8 mouse cellular contexts compared by ENCODE assay signal in genomic region chr9:59616622-59617306, GRCm38 (mm10). TPM values are rescaled to one million over a fixed set of nuclear protein-coding genes. Genes with fewer than 3 reads are reported as not detected.
A peak's percentile ranks its signal among the peaks of the same experiment; 100 is the strongest.
DNase-seq lines count a peak whose midpoint lies in the region; ATAC-seq and TF ChIP-seq lines count a peak whose summit lies in the region.

Gene Parp6 (plus strand): TSS chr9:59617284.

- WGBS in hindbrain, postnatal 0 days = 2% methylated on average over 36 of the region's 36 CpGs

- TF ChIP-seq CTCF in gastrocnemius, adult 2 months (IDR thresholded peaks at IDR 0.05) = peak; percentile 37
- peak; percentile 45 for TF ChIP-seq CTCF in hindbrain, postnatal 0 days (IDR thresholded peaks at IDR 0.05; ENCODE audit: low read depth)
- peak; percentile 28 for TF ChIP-seq CTCF in left cerebral cortex, adult 2 months (IDR thresholded peaks at IDR 0.05)

- peak within 1 kb of the TSS; percentile 96 for H3K4me3 ChIP-seq in gastrocnemius, adult 2 months
- peak within 1 kb of the TSS; percentile 72 for H3K4me3 ChIP-seq in hindbrain, postnatal 0 days (ENCODE audit: low read length)
- H3K4me3 ChIP-seq in left cerebral cortex, adult 2 months = peak within 1 kb of the TSS; percentile 84

- DNase-seq in ZHBTc4 (ENCODE audit: low read depth, low spot score) = peak; percentile 99
- DNase-seq in gastrocnemius, adult 2 months = peak; percentile 100
- peak; percentile 100 for DNase-seq in hindbrain, postnatal 0 days (ENCODE audit: low spot score)
- peak; percentile 100 for DNase-seq in left cerebral cortex, adult 2 months (ENCODE audit: extremely low spot score in 1 of 2, low spot score in 2 of 2)
- DNase-seq in right cerebral cortex, adult 2 months (ENCODE audit: low spot score in 2 of 2) = peak; percentile 99 to 100
- peak; percentile 100 for DNase-seq in urinary bladder, postnatal 14 days (ENCODE audit: low spot score)

- peak within 1 kb of the TSS; percentile 72 for H3K4me2 ChIP-seq in hindbrain, postnatal 0 days (ENCODE audit: low read depth, low read length)

- peak within 1 kb of the TSS; percentile 95 for H3K27ac ChIP-seq in gastrocnemius, adult 2 months
- peak within 1 kb of the TSS; percentile 87 for H3K27ac ChIP-seq in hindbrain, postnatal 0 days
- H3K27ac ChIP-seq in left cerebral cortex, adult 2 months = peak within 1 kb of the TSS; percentile 86

- no peaks in the 10 kb centered on the region for H3K27me3 ChIP-seq in hindbrain, postnatal 0 days (ENCODE audit: insufficient read depth, low read length)

- H3K9me3 ChIP-seq in hindbrain, postnatal 0 days (ENCODE audit: low read length) = no peaks in the 10 kb centered on the region

- intact Hi-C loops in gastrocnemius, adult 2 months (cut with DNase I) = loop anchor here (5.0 kb wide), 1 partner anchor 41 kb away; the partner anchor contains the start of gene Pkm
- intact Hi-C loops in left cerebral cortex, adult 2 months (cut with DNase I) = loop anchor here (2.0 kb wide), 1 partner anchor 40 kb away; the partner anchor contains the start of gene Pkm

- peaks cover 6% of the 10 kb centered on the region; the same call in 1 of the 2 replicates for H3K4me1 ChIP-seq in hindbrain, postnatal 0 days (ENCODE audit: insufficient read depth, low read length)

- H3K36me3 ChIP-seq in hindbrain, postnatal 0 days (ENCODE audit: insufficient read depth, low read length) = no peaks in the 10 kb centered on the region

- peak; percentile 97 for ATAC-seq in common myeloid progenitor, adult 5-6 weeks (replicated peaks; ENCODE audit: low read depth, poor library complexity, severe bottlenecking)
- ATAC-seq in hindbrain, postnatal 0 days = peak; percentile 98
- ATAC-seq in megakaryocyte, adult 5-6 weeks (ENCODE audit: poor library complexity, severe bottlenecking) = peak; percentile 96

- H3K9ac ChIP-seq in hindbrain, postnatal 0 days (replicated peaks; ENCODE audit: low read length) = peak within 1 kb of the TSS; percentile 66

RNA-seq across cellular contexts. Expression of gene Parp6, which starts in this region (rescaled TPM):
- total RNA-seq in common myeloid progenitor, adult 5-6 weeks (2017) = 23.0 and 57.8 TPM in 2 replicates
- total RNA-seq in gastrocnemius, adult 2 months (2021) = 10 to 100 TPM; 25.7 to 26.0 TPM
- total RNA-seq in hindbrain, postnatal 0 days (2014; rRNA removed) = 123 and 129 TPM in 2 replicates
- 136 and 156 TPM in 2 replicates for polyA plus RNA-seq in hindbrain, postnatal 0 days (2015; fragmentation: Nextera tagmentation; extraction: Ambion mirVana)
- 100 to 1,000 TPM; 144 to 156 TPM for total RNA-seq in left cerebral cortex, adult 2 months (2021)
- total RNA-seq in megakaryocyte, adult 5-6 weeks (2015) = 29.8 and 35.2 TPM in 2 replicates
- total RNA-seq in megakaryocyte, adult 5-6 weeks (2017) = 22.9 and 23.0 TPM in 2 replicates

Comparison
In these comparisons a context has a peak if more than half of its experiments do, and no peak if none do; other contexts are left out.
1. Peak in every context shown above with its lines: DNase-seq, ATAC-seq, H3K4me3 ChIP-seq and H3K27ac ChIP-seq.